Mouse (Mus musculus) thymus, postnatal 25 days (tissue): ENCODE measurements around the gene Tpsg1.
A peak's percentile ranks its signal among the peaks of the same experiment; 100 is the strongest.

Experiments
- DNase-seq: peaks from one replicate; pipeline ENCODE4 v3.0.0; 2022

Tpsg1 gene

GRCm38 (mm10) chr17:25368973-25369372 is at the start of gene Tpsg1:
Gene Tpsg1 (plus strand): TSS chr17:25369273.
- DNase-seq = no peak

- no peak for DNase-seq
Observed at GRCm38 (mm10) chr17:25320819-25321218, 48.3 kb upstream of the Tpsg1 start.

GRCm38 (mm10) chr17:25322930-25323329 is 46.1 kb upstream of the Tpsg1 start:
- no peak for DNase-seq

GRCm38 (mm10) chr17:25332321-25332720 is 36.8 kb upstream of the Tpsg1 start:
- no peak for DNase-seq

GRCm38 (mm10) chr17:25333943-25334342 is 35.1 kb upstream of the Tpsg1 start:
- peak; percentile 54 for DNase-seq

- DNase-seq = no peak
Observed at GRCm38 (mm10) chr17:25338218-25338617, 30.9 kb upstream of the Tpsg1 start.

- DNase-seq = no peak
Observed at GRCm38 (mm10) chr17:25340003-25340402, 29.1 kb upstream of the Tpsg1 start.

GRCm38 (mm10) chr17:25341490-25341889 is 27.6 kb upstream of the Tpsg1 start:
- no peak for DNase-seq

- no peak for DNase-seq
Observed at GRCm38 (mm10) chr17:25345462-25345861, 23.6 kb upstream of the Tpsg1 start, which contains the start of gene Tpsab1. Gene Tpsab1 (minus strand): TSS chr17:25345562.

- no peak for DNase-seq
Observed at GRCm38 (mm10) chr17:25361291-25361690, 7.8 kb upstream of the Tpsg1 start.

GRCm38 (mm10) chr17:25363726-25364125 is 5.3 kb upstream of the Tpsg1 start:
- DNase-seq = peak; percentile 39

- DNase-seq = no peak
Observed at GRCm38 (mm10) chr17:25366005-25366404, 3.1 kb upstream of the Tpsg1 start, which contains the start of gene Tpsb2. Gene Tpsb2 (plus strand): TSS chr17:25366305.

- DNase-seq = no peak
Observed at GRCm38 (mm10) chr17:25372491-25372890, 3.4 kb downstream of the Tpsg1 start.

GRCm38 (mm10) chr17:25374011-25374410 is 4.9 kb downstream of the Tpsg1 start:
- no peak for DNase-seq

- DNase-seq = no peak
Observed at GRCm38 (mm10) chr17:25394526-25394925, 25.5 kb downstream of the Tpsg1 start.

- peak; percentile 58 for DNase-seq
Observed at GRCm38 (mm10) chr17:25397804-25398519, 28.9 kb downstream of the Tpsg1 start.

- no peak for DNase-seq
Observed at GRCm38 (mm10) chr17:25398520-25398838, 29.4 kb downstream of the Tpsg1 start.

- DNase-seq = peak; percentile 37
Observed at GRCm38 (mm10) chr17:25400443-25400842, 31.4 kb downstream of the Tpsg1 start.

GRCm38 (mm10) chr17:25401491-25401890 is 32.4 kb downstream of the Tpsg1 start:
- no peak for DNase-seq

- no peak for DNase-seq
Observed at GRCm38 (mm10) chr17:25402224-25402623, 33.2 kb downstream of the Tpsg1 start.

GRCm38 (mm10) chr17:25404190-25404589 is 35.1 kb downstream of the Tpsg1 start:
- DNase-seq = no peak

- DNase-seq = no peak
Observed at GRCm38 (mm10) chr17:25405224-25405895, 36.3 kb downstream of the Tpsg1 start.

- no peak for DNase-seq
Observed at GRCm38 (mm10) chr17:25406011-25406441, 37.0 kb downstream of the Tpsg1 start.

- no peak for DNase-seq
Observed at GRCm38 (mm10) chr17:25407352-25407751, 38.3 kb downstream of the Tpsg1 start.
